Mouse (Mus musculus) liver, embryonic 15.5 days (tissue): ENCODE data around the gene Tmem178b. TPM values are rescaled to one million over a fixed set of nuclear protein-coding genes. Genes with fewer than 3 reads are reported as not detected.

Experiments
- ATAC-seq: fragments of 200-750 bp; cut with Nextera tagmentation; 2 replicates; pipeline ENCODE4 v1.8.0; 2017; ENCODE audit warnings: moderate number of reproducible peaks, mild to moderate bottlenecking, moderate library complexity; ENCODE audit not compliant: insufficient read depth
- H3K27ac ChIP-seq: fragments of 300-500 bp; sonication (generic); replicated peaks from 2 replicates; pipeline ENCODE4 v1.5.1; 2015; ENCODE audit warnings: mild to moderate bottlenecking, inconsistent platforms
- H3K27me3 ChIP-seq: fragments of 300-500 bp; sonication (generic); 2 replicates; pipeline ENCODE4 v1.6.1; 2015; ENCODE audit warnings: mild to moderate bottlenecking, inconsistent platforms
- H3K36me3 ChIP-seq: fragments of 300-500 bp; sonication (generic); replicated peaks from 2 replicates; pipeline ENCODE4 v1.6.1; 2015; ENCODE audit warnings: moderate library complexity, mild to moderate bottlenecking, inconsistent platforms
- H3K4me1 ChIP-seq: fragments of 300-500 bp; sonication (generic); replicated peaks from 2 replicates; pipeline ENCODE4 v1.6.1; 2015; ENCODE audit warnings: inconsistent platforms
- H3K4me2 ChIP-seq: fragments of 300-500 bp; sonication (generic); 2 replicates; pipeline ENCODE4 v1.6.1; 2015; ENCODE audit warnings: moderate library complexity, mild to moderate bottlenecking, inconsistent platforms
- H3K4me3 ChIP-seq: fragments of 300-500 bp; sonication (generic); replicated peaks from 2 replicates; pipeline ENCODE4 v1.5.1; 2015; ENCODE audit warnings: mild to moderate bottlenecking, inconsistent platforms
- H3K9ac ChIP-seq: fragments of 300-500 bp; sonication (generic); 2 replicates; pipeline ENCODE4 v1.6.1; 2015; ENCODE audit warnings: moderate library complexity, mild to moderate bottlenecking, inconsistent platforms
- H3K9me3 ChIP-seq: fragments of 300-500 bp; sonication (generic); replicated peaks from 2 replicates; pipeline ENCODE4 v1.6.1; 2016; ENCODE audit warnings: inconsistent platforms
- WGBS: fragments of 180-500 bp; shearing (Covaris S2); methylation state at CpG from one replicate; pipeline ENCODE4 v1.1.7; 2015; ENCODE audit warnings: mixed read lengths; ENCODE audit not compliant: insufficient replicate concordance; 5-methylcytosine and 5-hydroxymethylcytosine counted together
- polyA plus RNA-seq: library from polyadenylated mRNA; unstranded; fragments of >200 nt; fragmentation: Nextera tagmentation; extraction: Ambion mirVana; gene quantifications from 2 replicates; pipeline ENCODE4 v1.2.1, GENCODE M21; 2015

Tmem178b gene
- polyA plus RNA-seq, 1 experiment from 2014 or later, result not detected

DNA sequence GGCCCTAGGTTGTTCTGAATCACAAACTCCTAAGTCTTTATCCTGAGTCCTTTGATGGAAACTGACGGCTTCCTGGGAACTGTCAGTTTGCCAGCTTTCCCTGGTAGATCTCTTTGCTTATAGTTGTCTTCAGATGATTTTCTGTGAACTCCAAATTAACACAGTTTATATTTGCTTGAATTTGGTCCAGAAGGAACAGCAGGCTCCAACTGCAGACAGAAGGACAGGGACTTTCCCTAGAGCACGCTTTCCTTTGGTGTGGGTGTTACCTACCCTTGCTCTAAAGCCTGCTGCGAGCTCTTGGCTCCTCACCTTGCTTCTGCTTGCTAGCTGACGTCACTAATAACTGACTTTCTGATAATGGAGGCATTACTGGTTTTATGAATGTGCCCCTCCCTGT lies 105.9 kb downstream of the Tmem178b start:
- ATAC-seq, result no peak
- 40% methylated on average over 4 of the region's 4 CpGs for WGBS
- H3K9ac ChIP-seq, result no peak overlapping the region

DNA sequence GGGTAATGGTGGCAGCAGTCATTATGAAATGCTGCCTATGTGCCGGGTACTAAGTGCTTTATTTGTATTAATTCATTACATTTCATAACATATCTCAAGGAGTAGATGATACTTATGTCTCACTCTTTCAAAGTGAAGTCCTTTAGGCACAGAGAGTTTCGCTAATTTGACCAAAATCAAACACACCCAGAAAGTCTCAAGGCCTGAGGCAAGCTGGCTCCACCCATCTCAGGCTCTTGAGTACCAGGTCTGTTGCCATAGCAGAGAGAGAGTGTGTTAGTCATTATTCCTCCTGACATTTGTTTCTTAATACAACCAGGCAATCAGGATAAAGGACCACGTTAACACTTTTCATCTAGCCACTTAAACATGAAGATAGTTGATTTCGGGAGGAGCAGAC lies 117.7 kb downstream of the Tmem178b start:
- Histone ChIP-seq H3K36me3 (no peaks in the 10 kb centered on the region), H3K4me1 (no peaks in the 10 kb centered on the region), H3K27ac (no peak overlapping the region), H3K9me3 (no peaks in the 10 kb centered on the region), H3K27me3 (no peaks in the 10 kb centered on the region), H3K4me3 (no peak overlapping the region), H3K4me2 (no peak overlapping the region), H3K9ac (no peak overlapping the region)
- no peak for ATAC-seq
- 60% methylated on average over 4 of the region's 4 CpGs for WGBS

More for the DNA sequence above, 105.9 kb downstream of the Tmem178b start:
- no peaks in the 10 kb centered on the region for H3K9me3 ChIP-seq
- H3K36me3 ChIP-seq, result no peaks in the 10 kb centered on the region
- H3K4me1 ChIP-seq, result no peaks in the 10 kb centered on the region
- H3K27ac ChIP-seq, result no peak overlapping the region
- H3K4me2 ChIP-seq, result no peak overlapping the region
- no peak overlapping the region for H3K4me3 ChIP-seq
- no peaks in the 10 kb centered on the region for H3K27me3 ChIP-seq

GRCm38 (mm10) chr6:39991922-39992321 lies 118.9 kb downstream of the Tmem178b start:
- Histone ChIP-seq H3K9me3 (no peaks in the 10 kb centered on the region), H3K4me3 (no peak overlapping the region), H3K27me3 (no peaks in the 10 kb centered on the region), H3K9ac (no peak overlapping the region), H3K27ac (no peak overlapping the region), H3K4me1 (no peaks in the 10 kb centered on the region), H3K4me2 (no peak overlapping the region), H3K36me3 (no peaks in the 10 kb centered on the region)
- no peak for ATAC-seq
- 49% methylated on average over 6 of the region's 6 CpGs for WGBS

- 65% methylated on average over 11 of the region's 11 CpGs for WGBS
- Histone ChIP-seq H3K27ac (no peak overlapping the region), H3K36me3 (no peaks in the 10 kb centered on the region), H3K4me1 (no peaks in the 10 kb centered on the region), H3K4me2 (no peak overlapping the region), H3K9ac (no peak overlapping the region), H3K4me3 (no peak overlapping the region), H3K27me3 (no peaks in the 10 kb centered on the region), H3K9me3 (no peaks in the 10 kb centered on the region)
- ATAC-seq, result no peak
Observed at GRCm38 (mm10) chr6:40006006-40006765, 133.1 kb downstream of the Tmem178b start.

DNA sequence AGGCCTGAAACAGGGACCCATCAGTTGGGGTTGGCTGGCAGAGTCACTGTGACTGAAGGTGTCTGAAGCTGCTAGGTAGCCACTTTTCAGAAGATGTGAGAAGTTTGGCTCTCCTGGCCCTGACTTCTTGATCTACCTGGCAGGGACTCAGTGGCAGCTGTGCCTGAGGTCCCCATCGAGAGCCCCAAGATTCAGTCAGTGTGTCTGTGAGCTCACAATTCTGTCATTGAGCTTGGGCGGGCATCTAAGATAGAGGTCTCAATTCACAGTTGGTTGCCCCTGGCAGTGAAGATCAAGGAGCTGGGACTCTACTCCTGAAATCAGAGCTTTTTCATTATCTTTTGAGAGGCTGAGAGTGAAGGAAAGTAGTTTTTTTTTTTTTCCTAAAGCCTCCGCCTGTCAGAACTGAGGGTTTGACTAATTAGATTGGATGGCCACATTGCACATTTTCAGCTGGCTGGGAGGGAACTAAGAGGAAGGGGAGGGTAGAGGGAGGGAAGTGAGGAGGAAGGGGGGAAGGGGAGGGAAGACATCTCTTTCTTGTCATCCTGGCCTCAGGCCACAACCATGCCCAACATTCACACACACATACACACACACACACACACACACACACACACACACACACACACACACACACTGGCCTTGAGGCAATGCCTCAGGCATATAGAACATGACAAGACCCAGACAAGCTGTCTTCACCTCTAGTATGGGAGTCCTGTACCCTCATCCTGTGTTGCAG lies 135.3 kb downstream of the Tmem178b start:
- H3K36me3 ChIP-seq, result no peaks in the 10 kb centered on the region
- H3K4me1 ChIP-seq, result no peaks in the 10 kb centered on the region
- H3K27ac ChIP-seq, result no peak overlapping the region
- no peak overlapping the region for H3K4me2 ChIP-seq
- WGBS, result 38% methylated on average over 3 of the region's 3 CpGs
- no peaks in the 10 kb centered on the region for H3K27me3 ChIP-seq
- no peaks in the 10 kb centered on the region for H3K9me3 ChIP-seq
- no peak overlapping the region for H3K4me3 ChIP-seq
- H3K9ac ChIP-seq, result no peak overlapping the region
- no peak for ATAC-seq

DNA sequence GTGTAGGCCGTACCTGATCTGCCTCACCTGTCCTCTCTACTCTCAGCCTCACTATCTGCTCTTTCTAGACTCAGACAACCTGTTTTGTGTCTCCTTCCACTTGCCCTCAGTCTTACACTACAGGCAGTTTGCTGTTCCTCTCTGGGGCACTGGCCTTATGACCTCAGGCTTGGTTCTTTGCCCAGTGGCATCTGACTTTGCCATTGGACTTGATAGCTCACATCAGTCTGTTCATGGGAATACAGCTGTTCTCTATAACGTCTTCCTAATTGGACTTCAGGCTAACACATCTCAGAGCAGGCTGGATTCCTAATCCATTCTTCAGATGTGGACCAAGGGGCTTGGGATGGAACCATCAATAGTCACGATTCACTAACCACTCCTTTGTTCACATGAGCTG lies 136.6 kb downstream of the Tmem178b start:
- no peak overlapping the region for H3K27ac ChIP-seq
- H3K9me3 ChIP-seq, result no peaks in the 10 kb centered on the region
- ATAC-seq, result no peak
- no peak overlapping the region for H3K9ac ChIP-seq
- H3K4me1 ChIP-seq, result no peaks in the 10 kb centered on the region
- 45% methylated on average over 3 of the region's 3 CpGs for WGBS
- H3K36me3 ChIP-seq, result no peaks in the 10 kb centered on the region
- no peak overlapping the region for H3K4me2 ChIP-seq
- H3K27me3 ChIP-seq, result no peaks in the 10 kb centered on the region
- no peak overlapping the region for H3K4me3 ChIP-seq

- Histone ChIP-seq H3K27me3 (no peaks in the 10 kb centered on the region), H3K27ac (no peak overlapping the region), H3K4me3 (no peak overlapping the region), H3K9ac (no peak overlapping the region), H3K9me3 (no peaks in the 10 kb centered on the region), H3K4me2 (no peak overlapping the region), H3K36me3 (no peaks in the 10 kb centered on the region), H3K4me1 (no peaks in the 10 kb centered on the region)
- 53% methylated on average over 5 of the region's 5 CpGs for WGBS
- ATAC-seq, result no peak
Observed at GRCm38 (mm10) chr6:40011066-40011465, 138.0 kb downstream of the Tmem178b start.

DNA sequence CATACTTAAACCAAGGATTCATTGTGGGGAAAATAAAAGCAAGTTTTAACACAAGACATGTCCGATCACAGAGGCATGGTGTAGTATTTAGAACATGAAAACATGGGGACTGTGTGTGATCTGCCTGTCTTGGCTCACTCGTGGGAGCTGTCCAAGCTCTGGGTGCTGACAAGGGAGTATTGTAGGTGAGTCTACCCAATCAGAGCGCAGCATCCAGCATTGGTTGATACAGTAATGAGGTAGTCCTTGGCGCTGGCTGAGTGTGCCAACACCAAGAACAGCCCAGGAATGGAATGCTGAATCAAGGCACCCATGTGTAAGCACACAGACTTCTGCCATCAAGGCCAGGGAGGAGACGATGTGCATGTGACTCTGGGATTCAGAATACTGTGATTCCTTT lies 138.5 kb downstream of the Tmem178b start:
- Histone ChIP-seq H3K4me1 (no peaks in the 10 kb centered on the region), H3K27me3 (no peaks in the 10 kb centered on the region), H3K4me2 (no peak overlapping the region), H3K9me3 (no peaks in the 10 kb centered on the region), H3K4me3 (no peak overlapping the region), H3K9ac (no peak overlapping the region), H3K36me3 (no peaks in the 10 kb centered on the region), H3K27ac (no peak overlapping the region)
- WGBS, result 49% methylated on average over 5 of the region's 5 CpGs
- no peak for ATAC-seq

DNA sequence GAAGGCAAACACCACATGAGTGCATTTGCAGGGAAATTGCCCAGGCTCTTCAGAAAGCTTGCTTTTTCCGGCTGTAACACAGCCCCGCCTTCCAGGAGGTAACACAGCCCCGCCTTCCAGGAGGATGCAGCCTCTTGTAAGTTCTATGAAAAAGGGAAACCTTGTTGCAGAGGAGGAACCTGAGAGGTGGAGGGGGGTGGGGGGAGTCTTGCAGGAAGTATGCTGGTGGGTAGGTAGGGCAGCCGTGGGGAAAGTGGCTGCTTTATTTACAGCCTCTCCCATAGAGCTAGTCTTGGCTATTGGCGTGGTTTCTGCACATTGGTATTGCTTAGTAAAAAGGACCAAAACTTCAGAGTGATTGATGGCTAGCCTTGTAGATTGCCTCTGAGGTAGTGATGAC lies 140.3 kb downstream of the Tmem178b start:
- 23% methylated on average over 5 of the region's 5 CpGs for WGBS
- no peak overlapping the region for H3K4me2 ChIP-seq
- H3K27me3 ChIP-seq, result no peaks in the 10 kb centered on the region
- ATAC-seq, result no peak
- no peaks in the 10 kb centered on the region for H3K4me1 ChIP-seq
- H3K27ac ChIP-seq, result no peak overlapping the region
- no peaks in the 10 kb centered on the region for H3K9me3 ChIP-seq
- H3K4me3 ChIP-seq, result no peak overlapping the region
- no peak overlapping the region for H3K9ac ChIP-seq
- no peaks in the 10 kb centered on the region for H3K36me3 ChIP-seq

- Histone ChIP-seq H3K4me3 (no peak overlapping the region), H3K27me3 (no peaks in the 10 kb centered on the region), H3K27ac (no peak overlapping the region), H3K4me1 (no peaks in the 10 kb centered on the region), H3K9ac (no peak overlapping the region), H3K36me3 (no peaks in the 10 kb centered on the region), H3K9me3 (no peaks in the 10 kb centered on the region), H3K4me2 (no peak overlapping the region)
- WGBS, result 62% methylated on average over 4 of the region's 4 CpGs
- no peak for ATAC-seq
Observed at GRCm38 (mm10) chr6:40015185-40015584, 142.1 kb downstream of the Tmem178b start.

GRCm38 (mm10) chr6:40015711-40016460 lies 142.8 kb downstream of the Tmem178b start:
- no peak overlapping the region for H3K9ac ChIP-seq
- 47% methylated on average over 7 of the region's 7 CpGs for WGBS
- H3K9me3 ChIP-seq, result no peaks in the 10 kb centered on the region
- ATAC-seq, result no peak
- H3K27ac ChIP-seq, result no peak overlapping the region
- no peaks in the 10 kb centered on the region for H3K4me1 ChIP-seq
- no peaks in the 10 kb centered on the region for H3K36me3 ChIP-seq
- no peak overlapping the region for H3K4me2 ChIP-seq
- no peaks in the 10 kb centered on the region for H3K27me3 ChIP-seq
- H3K4me3 ChIP-seq, result no peak overlapping the region
